Mouse (Mus musculus): ENCODE results near the gene Gm49388.

- TF ChIP-seq CTCF (conservative IDR thresholded peaks at IDR 0.05; ENCODE audit: insufficient read depth, insufficient read length, low read depth, low read length), result no peak
- TF ChIP-seq POLR2A (IDR thresholded peaks at IDR 0.05; ENCODE audit: low read depth, low read length), result no peak
These were observed 16.3 kb upstream of the Gm49388 start for GRCm38 (mm10) chr7:127768997-127769593.
